Mouse (Mus musculus): Measurements from ENCODE around the gene Qpct.
"Not testable (repeated sequence)": the region's sequence is repeated elsewhere in the genome, so short reads cannot be mapped to it uniquely, and the experiment has no call there.

Gene Qpct

GRCm38 (mm10) chr17:79069766-79070480, 18.2 kb downstream of the Qpct start:
- DNase-seq (ENCODE audit: low spot score in 2 of 2), result no peak

- no peak for DNase-seq (ENCODE audit: low spot score in 2 of 2)
Measured at GRCm38 (mm10) chr17:79071951-79072350, 20.2 kb downstream of the Qpct start.

- no peak for DNase-seq (ENCODE audit: low spot score in 2 of 2)
Measured at GRCm38 (mm10) chr17:79076974-79077847, 25.5 kb downstream of the Qpct start.

- no peak for DNase-seq (ENCODE audit: low spot score in 2 of 2)
Measured at GRCm38 (mm10) chr17:79077848-79078146, 26.1 kb downstream of the Qpct start.

GRCm38 (mm10) chr17:79078248-79078647, 26.5 kb downstream of the Qpct start:
- DNase-seq (ENCODE audit: low spot score in 2 of 2), result no peak

- no peak for DNase-seq (ENCODE audit: low spot score in 2 of 2)
Measured at GRCm38 (mm10) chr17:79091710-79092109, 40.0 kb downstream of the Qpct start.

GRCm38 (mm10) chr17:79093286-79093975, 41.7 kb downstream of the Qpct start:
- no peak for DNase-seq (ENCODE audit: low spot score in 2 of 2)

GRCm38 (mm10) chr17:79095624-79096023, 43.9 kb downstream of the Qpct start:
- DNase-seq (ENCODE audit: low spot score in 2 of 2), result no peak

- no peak for DNase-seq (ENCODE audit: low spot score in 2 of 2)
Measured at GRCm38 (mm10) chr17:79099866-79100265, 48.2 kb downstream of the Qpct start.

GRCm38 (mm10) chr17:79108238-79108637, 56.5 kb downstream of the Qpct start:
- no peak for DNase-seq (ENCODE audit: low spot score in 2 of 2)

GRCm38 (mm10) chr17:79109576-79109975, 57.9 kb downstream of the Qpct start:
- no peak for DNase-seq (ENCODE audit: low spot score in 2 of 2)

GRCm38 (mm10) chr17:79110936-79111348, 59.2 kb downstream of the Qpct start:
- DNase-seq (ENCODE audit: low spot score in 2 of 2), result peak; percentile 6 to 35

- DNase-seq (ENCODE audit: low spot score in 2 of 2), result not testable (repeated sequence)
Measured at GRCm38 (mm10) chr17:79115248-79115647, 63.5 kb downstream of the Qpct start.

- no peak for DNase-seq (ENCODE audit: low spot score in 2 of 2)
Measured at GRCm38 (mm10) chr17:79119066-79119465, 67.4 kb downstream of the Qpct start.

- DNase-seq (ENCODE audit: low spot score in 2 of 2), result no peak
Measured at GRCm38 (mm10) chr17:79120269-79120668, 68.6 kb downstream of the Qpct start.

- DNase-seq (ENCODE audit: low spot score in 2 of 2), result no peak
Measured at GRCm38 (mm10) chr17:79133740-79134139, 82.0 kb downstream of the Qpct start.

GRCm38 (mm10) chr17:79135826-79136225, 84.1 kb downstream of the Qpct start:
- peak; percentile 2 to 9 for DNase-seq (ENCODE audit: low spot score in 2 of 2)

GRCm38 (mm10) chr17:79136401-79136800, 84.7 kb downstream of the Qpct start:
- DNase-seq (ENCODE audit: low spot score in 2 of 2), result peak; percentile 8 to 10

Measured in heart, adult 9 months (tissue).